Mouse (Mus musculus): ENCODE measurements around the gene Kcnt1. TPM values are rescaled to one million over a fixed set of nuclear protein-coding genes. Genes with fewer than 3 reads are reported as not detected.

Kcnt1 gene
- polyA plus RNA-seq, 1 experiment from 2014 or later = 13.3 TPM

DNA sequence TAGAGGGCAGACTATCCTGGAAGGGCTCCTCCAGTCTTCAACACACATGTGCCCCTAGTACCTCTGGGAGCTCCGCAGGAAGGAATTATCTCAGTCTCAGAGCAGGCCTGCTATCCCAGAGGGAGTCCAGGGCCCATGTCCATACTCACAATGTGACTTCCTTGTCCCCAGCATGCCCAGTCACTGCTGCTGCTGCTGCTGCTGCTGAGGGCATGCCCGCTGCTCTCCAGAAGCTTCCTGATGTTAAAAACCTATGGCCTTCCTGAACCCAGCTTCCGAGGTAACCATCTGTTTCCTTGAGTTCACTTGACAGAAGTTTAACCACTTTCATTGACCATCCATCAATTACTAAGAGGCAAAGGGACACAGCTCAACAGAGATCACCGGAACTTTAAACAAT lies 61.4 kb downstream of the Kcnt1 start:
- WGBS = 94% methylated on average over 4 of the region's 4 CpGs
- Histone ChIP-seq H3K27ac (ENCODE audit: low read length) (no peak overlapping the region), H3K36me3 (ENCODE audit: control insufficient read depth, insufficient read depth) (peaks cover 17% of the 10 kb centered on the region; the same call in 1 of the 2 replicates), H3K9me3 (ENCODE audit: control insufficient read depth, low read length) (no peaks in the 10 kb centered on the region), H3K4me3 (replicated peaks; ENCODE audit: low read length) (no peak overlapping the region), H3K9ac (replicated peaks; ENCODE audit: low read depth, low read length) (no peak overlapping the region), H3K4me2 (ENCODE audit: low read length) (no peak overlapping the region), H3K4me1 (replicated peaks; ENCODE audit: control insufficient read depth, insufficient read depth, low read length) (no peaks in the 10 kb centered on the region), H3K27me3 (replicated peaks; ENCODE audit: control insufficient read depth, insufficient read depth, low read length) (no peaks in the 10 kb centered on the region)
- ATAC-seq = no peak

DNA sequence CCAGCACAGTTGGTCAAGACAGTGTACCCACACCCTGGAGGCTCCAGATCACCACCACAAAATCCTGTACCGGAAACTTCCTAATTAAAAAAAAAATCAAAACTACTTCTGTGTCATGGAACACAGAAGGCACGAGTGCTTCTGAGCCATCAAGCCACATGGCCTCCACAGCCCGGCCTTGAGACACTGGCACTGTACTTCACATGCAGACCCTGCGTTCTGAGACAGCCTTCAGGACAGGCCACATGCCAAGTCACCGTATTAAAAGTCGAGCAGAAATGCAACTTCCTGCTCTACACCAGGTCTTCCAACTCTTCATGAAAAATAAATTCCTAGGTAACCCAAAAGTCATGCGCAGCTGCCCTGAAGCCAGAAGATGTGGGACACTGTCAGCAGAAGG lies 64.3 kb downstream of the Kcnt1 start:
- Histone ChIP-seq H3K9me3 (ENCODE audit: control insufficient read depth, low read length) (no peaks in the 10 kb centered on the region), H3K36me3 (ENCODE audit: control insufficient read depth, insufficient read depth) (peaks cover 34% of the 10 kb centered on the region)

DNA sequence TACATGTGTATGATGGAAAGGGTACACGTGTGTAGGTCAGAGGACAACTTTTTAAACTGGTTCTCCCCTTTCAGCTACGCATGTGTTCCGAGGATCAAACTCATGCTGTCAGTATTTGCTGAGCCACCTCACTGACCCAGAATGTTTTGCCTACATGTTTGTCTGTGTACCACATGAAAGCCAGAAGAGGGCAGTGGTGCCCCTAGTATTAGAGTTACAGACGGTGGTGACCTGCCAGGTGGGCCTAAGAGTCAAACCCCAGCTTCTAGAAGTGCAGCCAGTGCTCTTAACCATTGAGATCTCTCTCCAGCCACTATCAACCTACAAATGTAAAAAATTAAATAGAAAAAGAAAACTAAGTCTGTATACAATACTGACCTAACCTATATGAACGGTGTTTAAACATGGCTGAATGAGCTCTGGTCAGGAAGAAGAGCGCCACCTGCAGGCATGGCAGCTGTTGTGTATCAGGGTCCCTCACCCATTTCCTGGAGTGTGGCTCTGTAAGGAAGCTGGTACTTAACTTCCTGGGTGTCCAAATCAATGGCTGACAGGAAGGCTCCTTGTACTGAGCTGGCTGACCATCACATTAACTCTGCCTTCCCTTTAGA lies 67.8 kb downstream of the Kcnt1 start:
- Histone ChIP-seq H3K36me3 (ENCODE audit: control insufficient read depth, insufficient read depth) (peaks cover 46% of the 10 kb centered on the region), H3K27ac (ENCODE audit: low read length) (no peak overlapping the region), H3K4me1 (replicated peaks; ENCODE audit: control insufficient read depth, insufficient read depth, low read length) (no peaks in the 10 kb centered on the region), H3K4me3 (replicated peaks; ENCODE audit: low read length) (no peak overlapping the region), H3K27me3 (replicated peaks; ENCODE audit: control insufficient read depth, insufficient read depth, low read length) (no peaks in the 10 kb centered on the region), H3K9me3 (ENCODE audit: control insufficient read depth, low read length) (no peaks in the 10 kb centered on the region), H3K4me2 (ENCODE audit: low read length) (no peak overlapping the region), H3K9ac (replicated peaks; ENCODE audit: low read depth, low read length) (no peak overlapping the region)
- ATAC-seq = no peak
- 77% methylated on average over 6 of the region's 6 CpGs for WGBS

More for the DNA sequence above, 64.3 kb downstream of the Kcnt1 start:
- H3K9ac ChIP-seq (replicated peaks; ENCODE audit: low read depth, low read length) = no peak overlapping the region
- no peak overlapping the region for H3K27ac ChIP-seq (ENCODE audit: low read length)
- ATAC-seq = no peak
- WGBS = 94% methylated on average over 7 of the region's 7 CpGs
- no peak overlapping the region for H3K4me2 ChIP-seq (ENCODE audit: low read length)
- H3K4me3 ChIP-seq (replicated peaks; ENCODE audit: low read length) = no peak overlapping the region
- H3K27me3 ChIP-seq (replicated peaks; ENCODE audit: control insufficient read depth, insufficient read depth, low read length) = no peaks in the 10 kb centered on the region
- H3K4me1 ChIP-seq (replicated peaks; ENCODE audit: control insufficient read depth, insufficient read depth, low read length) = no peaks in the 10 kb centered on the region

GRCm38 (mm10) chr2:25940503-25940902 lies 77.0 kb downstream of the Kcnt1 start:
- H3K27ac ChIP-seq (ENCODE audit: low read length) = no peak overlapping the region
- ATAC-seq = no peak
- 90% methylated on average over 6 of the region's 6 CpGs for WGBS
- no peaks in the 10 kb centered on the region for H3K4me1 ChIP-seq (replicated peaks; ENCODE audit: control insufficient read depth, insufficient read depth, low read length)
- H3K9me3 ChIP-seq (ENCODE audit: control insufficient read depth, low read length) = no peaks in the 10 kb centered on the region
- H3K27me3 ChIP-seq (replicated peaks; ENCODE audit: control insufficient read depth, insufficient read depth, low read length) = no peaks in the 10 kb centered on the region
- no peak overlapping the region for H3K4me3 ChIP-seq (replicated peaks; ENCODE audit: low read length)
- H3K36me3 ChIP-seq (ENCODE audit: control insufficient read depth, insufficient read depth) = peaks cover 40% of the 10 kb centered on the region
- no peak overlapping the region for H3K9ac ChIP-seq (replicated peaks; ENCODE audit: low read depth, low read length)
- no peak overlapping the region for H3K4me2 ChIP-seq (ENCODE audit: low read length)

DNA sequence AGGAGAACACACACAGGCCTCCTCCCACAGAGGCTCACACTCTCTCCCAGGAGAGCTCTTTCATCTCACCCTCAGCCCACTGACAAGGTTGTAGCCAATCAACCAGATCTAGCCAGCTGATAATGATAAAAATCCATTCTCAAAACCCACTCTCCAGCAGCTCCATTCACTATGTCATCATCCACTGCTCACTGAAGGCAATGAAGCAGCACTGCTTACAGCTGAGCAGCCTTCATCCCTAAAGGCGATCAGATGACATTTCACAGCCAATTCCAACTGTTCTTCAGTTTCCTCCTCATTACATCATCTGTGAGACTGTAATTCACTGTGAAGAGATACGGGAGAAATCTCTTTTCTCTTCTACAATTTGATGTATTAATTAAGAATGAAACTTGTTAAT lies 80.3 kb downstream of the Kcnt1 start:
- Histone ChIP-seq H3K4me1 (replicated peaks; ENCODE audit: control insufficient read depth, insufficient read depth, low read length) (no peaks in the 10 kb centered on the region), H3K4me3 (replicated peaks; ENCODE audit: low read length) (no peak overlapping the region), H3K36me3 (ENCODE audit: control insufficient read depth, insufficient read depth) (peaks cover 35% of the 10 kb centered on the region), H3K9me3 (ENCODE audit: control insufficient read depth, low read length) (no peaks in the 10 kb centered on the region), H3K27ac (ENCODE audit: low read length) (no peak overlapping the region), H3K27me3 (replicated peaks; ENCODE audit: control insufficient read depth, insufficient read depth, low read length) (no peaks in the 10 kb centered on the region), H3K9ac (replicated peaks; ENCODE audit: low read depth, low read length) (no peak overlapping the region), H3K4me2 (ENCODE audit: low read length) (no peak overlapping the region)
- no peak for ATAC-seq
- 77% methylated on average over 2 of the region's 2 CpGs for WGBS

- Histone ChIP-seq H3K9ac (replicated peaks; ENCODE audit: low read depth, low read length) (no peak overlapping the region), H3K27ac (ENCODE audit: low read length) (no peak overlapping the region), H3K9me3 (ENCODE audit: control insufficient read depth, low read length) (no peaks in the 10 kb centered on the region), H3K27me3 (replicated peaks; ENCODE audit: control insufficient read depth, insufficient read depth, low read length) (no peaks in the 10 kb centered on the region), H3K4me1 (replicated peaks; ENCODE audit: control insufficient read depth, insufficient read depth, low read length) (no peaks in the 10 kb centered on the region), H3K36me3 (ENCODE audit: control insufficient read depth, insufficient read depth) (peaks cover 26% of the 10 kb centered on the region), H3K4me3 (replicated peaks; ENCODE audit: low read length) (no peak overlapping the region), H3K4me2 (ENCODE audit: low read length) (no peak overlapping the region)
- 94% methylated on average over 3 of the region's 3 CpGs for WGBS
- no peak for ATAC-seq
Observed at GRCm38 (mm10) chr2:25947950-25948349, 84.4 kb downstream of the Kcnt1 start.

DNA sequence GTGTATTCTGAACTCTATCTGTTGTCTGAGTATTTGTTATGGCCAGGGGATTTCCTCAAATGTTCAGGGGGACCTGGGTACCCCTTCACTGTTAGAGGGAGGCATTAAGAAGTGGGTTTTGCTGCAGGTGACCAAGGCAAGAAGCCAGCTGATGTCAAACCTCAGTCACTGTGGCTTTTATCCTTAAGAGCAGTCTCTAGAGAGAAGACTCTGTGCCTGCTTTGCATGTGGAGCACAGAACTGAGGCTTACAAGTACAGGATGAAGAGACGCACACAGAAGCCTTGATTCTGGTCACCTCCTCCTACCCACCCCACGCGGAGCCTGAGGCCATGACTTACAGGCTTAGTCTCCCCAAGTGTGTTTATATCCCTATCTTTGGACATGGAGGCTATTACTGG lies 85.8 kb downstream of the Kcnt1 start:
- Histone ChIP-seq H3K27ac (ENCODE audit: low read length) (no peak overlapping the region), H3K4me1 (replicated peaks; ENCODE audit: control insufficient read depth, insufficient read depth, low read length) (no peaks in the 10 kb centered on the region), H3K27me3 (replicated peaks; ENCODE audit: control insufficient read depth, insufficient read depth, low read length) (no peaks in the 10 kb centered on the region), H3K4me3 (replicated peaks; ENCODE audit: low read length) (no peak overlapping the region), H3K9me3 (ENCODE audit: control insufficient read depth, low read length) (no peaks in the 10 kb centered on the region), H3K9ac (replicated peaks; ENCODE audit: low read depth, low read length) (no peak overlapping the region), H3K4me2 (ENCODE audit: low read length) (no peak overlapping the region), H3K36me3 (ENCODE audit: control insufficient read depth, insufficient read depth) (peaks cover 22% of the 10 kb centered on the region)
- no peak for ATAC-seq
- 95% methylated on average over 3 of the region's 3 CpGs for WGBS

Other genes starting within 250 kb of the Kcnt1 start
- gene Ccdc183, start 246.1 kb upstream of the Kcnt1 start, polyA plus RNA-seq (2015; fragmentation: Nextera tagmentation; extraction: Ambion mirVana) = 0.17 and 0.24 TPM in 2 replicates
- gene Tmem141, start 241.7 kb upstream of the Kcnt1 start, polyA plus RNA-seq (2015; fragmentation: Nextera tagmentation; extraction: Ambion mirVana) = 20.6 and 28.9 TPM in 2 replicates
- 2.3 and 4.1 TPM in 2 replicates for gene Fcna, start 235.7 kb upstream of the Kcnt1 start, polyA plus RNA-seq (2015; fragmentation: Nextera tagmentation; extraction: Ambion mirVana)
- gene Lcn8, start 210.6 kb upstream of the Kcnt1 start, polyA plus RNA-seq (2015; fragmentation: Nextera tagmentation; extraction: Ambion mirVana) = not detected in 2 replicates
- gene Lcn5, start 205.8 kb upstream of the Kcnt1 start, polyA plus RNA-seq (2015; fragmentation: Nextera tagmentation; extraction: Ambion mirVana) = not detected in 2 replicates
- not detected in 2 replicates for gene Lcn6, start 186.9 kb upstream of the Kcnt1 start, polyA plus RNA-seq (2015; fragmentation: Nextera tagmentation; extraction: Ambion mirVana)
- gene Lcn10, start 181.0 kb upstream of the Kcnt1 start, polyA plus RNA-seq (2015; fragmentation: Nextera tagmentation; extraction: Ambion mirVana) = not detected in 2 replicates
- gene Obp2a, start 163.7 kb upstream of the Kcnt1 start, polyA plus RNA-seq (2015; fragmentation: Nextera tagmentation; extraction: Ambion mirVana) = not detected in 2 replicates
- 105 and 127 TPM in 2 replicates for gene Bmyc, start 157.0 kb upstream of the Kcnt1 start, polyA plus RNA-seq (2015; fragmentation: Nextera tagmentation; extraction: Ambion mirVana)
- not detected in 2 replicates for gene Obp2b, start 126.7 kb upstream of the Kcnt1 start, polyA plus RNA-seq (2015; fragmentation: Nextera tagmentation; extraction: Ambion mirVana)
- not detected in 2 replicates for gene Lcn3, start 98.2 kb upstream of the Kcnt1 start, polyA plus RNA-seq (2015; fragmentation: Nextera tagmentation; extraction: Ambion mirVana)
- not detected in 2 replicates for gene Lcn11, start 86.7 kb upstream of the Kcnt1 start, polyA plus RNA-seq (2015; fragmentation: Nextera tagmentation; extraction: Ambion mirVana)
- gene Gm13539, start 81.5 kb upstream of the Kcnt1 start, polyA plus RNA-seq (2015; fragmentation: Nextera tagmentation; extraction: Ambion mirVana) = not detected in 2 replicates
- not detected in 2 replicates for gene Glt6d1, start 47.9 kb upstream of the Kcnt1 start, polyA plus RNA-seq (2015; fragmentation: Nextera tagmentation; extraction: Ambion mirVana)
- gene Lcn9, start 40.6 kb upstream of the Kcnt1 start, polyA plus RNA-seq (2015; fragmentation: Nextera tagmentation; extraction: Ambion mirVana) = not detected in 2 replicates
- not detected in 2 replicates for gene Sohlh1, start 16.5 kb upstream of the Kcnt1 start, polyA plus RNA-seq (2015; fragmentation: Nextera tagmentation; extraction: Ambion mirVana)
- 70.2 and 75.4 TPM in 2 replicates for gene Camsap1, start 119.5 kb downstream of the Kcnt1 start, polyA plus RNA-seq (2015; fragmentation: Nextera tagmentation; extraction: Ambion mirVana)
- 113 and 117 TPM in 2 replicates for gene Ubac1, start 158.0 kb downstream of the Kcnt1 start, polyA plus RNA-seq (2015; fragmentation: Nextera tagmentation; extraction: Ambion mirVana)